Mouse (Mus musculus) ovary, postnatal 10 days (tissue): Measurements from ENCODE around the gene Snupn.
"Not testable (repeated sequence)": the region's sequence is repeated elsewhere in the genome, so short reads cannot be mapped to it uniquely, and the experiment has no call there.

ENCODE experiments used
- DNase-seq: peaks from one replicate; pipeline ENCODE4 v3.0.0; 2022; ENCODE audit warnings: low spot score

Snupn gene

DNA sequence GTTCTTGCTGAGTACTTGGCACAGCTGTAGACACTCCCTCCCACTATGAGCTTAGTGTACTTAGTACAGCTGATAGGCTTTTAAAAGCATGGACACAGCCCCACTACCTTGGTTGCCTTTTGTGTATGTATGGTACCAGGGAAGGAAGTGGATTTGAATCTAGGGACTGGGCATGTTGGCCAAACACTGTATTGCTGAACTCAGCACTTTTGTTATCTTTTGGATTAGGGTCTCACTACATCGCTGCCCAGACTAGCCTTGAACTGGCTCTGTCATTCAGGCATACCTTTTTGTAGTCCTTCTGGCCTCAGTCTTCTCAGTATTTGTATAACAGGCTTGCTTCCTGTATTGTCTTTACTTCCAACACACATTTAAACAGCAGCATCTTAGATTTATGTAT, 20.1 kb upstream of the Snupn start:
- DNase-seq = no peak

DNA sequence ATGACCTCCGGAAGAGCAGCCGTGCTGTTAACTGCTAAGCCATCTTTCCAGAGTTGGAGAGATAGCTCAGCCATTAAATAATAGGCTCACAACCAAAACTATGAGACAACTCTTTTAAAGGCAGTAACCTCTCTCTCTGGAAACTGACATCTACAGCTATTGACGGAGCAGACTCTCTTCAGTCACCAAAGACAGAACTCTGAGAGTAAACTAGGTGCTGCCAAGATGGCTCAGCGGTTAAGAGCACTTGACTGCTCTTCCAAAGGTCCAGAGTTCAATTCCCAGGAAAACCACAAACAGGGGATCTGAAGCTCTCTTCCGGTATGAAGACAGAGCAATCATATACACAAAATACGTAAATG, 13.8 kb upstream of the Snupn start:
- DNase-seq = no peak

DNA sequence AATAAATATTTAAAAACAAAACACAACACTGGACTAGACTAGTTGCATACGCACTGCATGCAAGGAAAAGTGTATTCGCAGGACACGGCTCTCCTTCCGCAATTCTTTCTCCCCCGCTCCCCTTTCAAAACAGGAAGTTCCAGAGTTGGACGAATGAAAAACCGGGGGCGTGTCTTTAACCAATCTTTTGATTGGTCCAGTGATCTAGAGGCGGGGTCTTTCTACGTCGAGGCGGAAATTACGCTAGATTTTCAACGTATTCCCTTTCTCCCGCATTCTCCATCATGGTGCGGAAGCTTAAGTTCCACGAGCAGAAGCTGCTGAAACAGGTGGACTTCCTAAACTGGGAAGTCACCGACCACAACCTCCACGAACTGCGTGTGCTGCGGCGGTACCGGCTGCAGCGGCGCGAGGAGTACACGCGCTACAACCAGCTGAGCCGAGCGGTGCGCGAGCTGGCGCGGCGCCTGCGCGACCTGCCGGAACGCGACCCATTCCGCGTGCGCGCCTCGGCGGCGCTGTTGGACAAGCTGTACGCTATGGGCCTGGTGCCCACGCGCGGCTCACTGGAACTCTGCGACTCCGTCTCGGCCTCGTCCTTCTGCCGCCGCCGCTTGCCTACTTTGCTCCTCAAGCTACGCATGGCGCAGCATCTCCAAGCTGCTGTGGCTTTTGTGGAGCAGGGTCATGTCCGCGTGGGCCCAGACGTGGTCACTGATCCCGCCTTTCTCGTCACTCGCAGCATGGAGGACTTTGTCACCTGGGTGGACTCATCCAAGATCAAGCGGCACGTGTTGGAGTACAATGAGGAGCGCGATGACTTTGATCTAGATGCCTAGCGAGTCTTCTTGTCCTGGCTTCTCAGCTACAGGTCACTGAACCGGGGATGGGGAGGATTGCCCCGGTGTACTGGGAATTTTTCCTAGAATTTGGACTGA, 13.2 kb upstream of the Snupn start, which contains the start of gene Imp3:
TSS of gene Imp3 (plus strand) at position 253 of the 938 bp plus-strand sequence.
- peak; percentile 63 for DNase-seq

DNA sequence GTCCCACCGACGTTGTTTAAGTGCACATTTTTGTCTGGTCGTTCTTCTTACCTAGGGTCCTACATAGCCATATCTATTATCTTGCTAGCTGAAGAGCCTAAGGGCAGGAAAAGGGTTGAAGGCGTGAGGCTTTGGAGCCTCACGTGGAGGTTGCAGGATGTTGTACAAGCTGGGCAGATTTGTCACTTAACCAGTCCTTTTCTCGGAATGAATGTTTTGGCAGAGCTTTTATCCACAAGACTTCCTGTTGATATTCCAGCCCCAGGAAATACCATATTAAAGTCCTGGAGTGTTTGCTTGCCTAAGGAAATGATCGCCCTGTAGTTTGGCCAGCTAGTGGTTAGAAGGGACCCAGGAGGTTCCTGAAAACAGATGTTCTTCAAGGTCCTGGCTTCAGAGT, 12.3 kb upstream of the Snupn start:
- DNase-seq = no peak

DNA sequence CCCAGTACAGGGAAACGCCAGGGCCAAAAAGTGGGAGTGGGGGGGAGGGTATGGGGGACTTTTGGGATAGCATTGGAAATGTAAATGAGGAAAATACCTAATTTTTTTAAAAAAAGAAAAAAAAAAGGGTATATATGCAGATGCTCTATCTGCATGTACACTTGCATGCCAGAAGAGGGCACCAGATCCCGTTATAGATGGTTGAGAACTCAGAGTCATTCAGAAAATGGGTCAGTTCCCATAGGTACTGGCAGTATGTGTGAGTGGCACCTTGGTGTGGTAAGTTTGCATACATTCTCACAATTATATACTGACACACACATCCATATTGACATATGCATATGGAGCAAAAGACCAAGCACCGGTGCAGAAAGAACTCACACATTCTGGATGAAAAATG, 3.2 kb upstream of the Snupn start:
- DNase-seq = not testable (repeated sequence)

DNA sequence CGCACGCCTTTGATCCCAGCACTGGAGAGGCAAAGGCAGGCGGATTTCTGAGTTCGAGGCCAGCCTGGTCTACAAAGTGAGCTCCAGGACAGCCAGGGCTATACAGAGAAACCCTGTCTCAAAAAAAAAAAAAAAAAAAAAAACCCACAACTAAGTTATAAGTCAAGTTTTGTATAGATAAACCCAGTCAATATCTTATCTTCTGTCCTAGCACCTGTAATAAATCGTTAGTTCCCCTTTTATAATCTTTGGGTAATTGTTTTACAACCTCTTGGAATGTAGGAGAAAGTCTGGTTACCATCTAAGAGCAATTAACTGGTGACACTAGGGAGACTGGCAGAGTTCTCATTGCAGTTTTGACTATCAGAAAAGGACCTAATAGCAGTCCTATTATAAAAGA, 2.0 kb upstream of the Snupn start:
- DNase-seq = not testable (repeated sequence)

DNA sequence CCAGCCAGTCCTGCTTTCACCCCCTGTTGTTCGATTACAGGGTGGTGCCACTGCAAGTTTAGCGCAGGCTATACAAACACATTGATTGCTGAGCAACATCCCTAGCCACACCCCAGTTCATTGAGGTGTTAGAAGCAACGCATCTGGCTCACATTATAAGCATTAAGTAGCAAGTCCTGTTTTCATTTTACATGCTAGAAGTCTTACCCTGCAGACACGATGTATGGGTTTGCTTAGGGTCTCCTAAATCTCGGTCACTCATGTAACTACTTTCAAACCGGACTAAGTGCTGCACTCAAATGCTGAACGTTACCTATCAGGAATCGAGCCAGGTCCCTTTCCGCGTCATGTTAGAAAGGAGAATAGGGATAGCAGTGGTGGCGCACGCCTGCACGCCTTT, 911 bp upstream of the Snupn start:
- no peak for DNase-seq

DNA sequence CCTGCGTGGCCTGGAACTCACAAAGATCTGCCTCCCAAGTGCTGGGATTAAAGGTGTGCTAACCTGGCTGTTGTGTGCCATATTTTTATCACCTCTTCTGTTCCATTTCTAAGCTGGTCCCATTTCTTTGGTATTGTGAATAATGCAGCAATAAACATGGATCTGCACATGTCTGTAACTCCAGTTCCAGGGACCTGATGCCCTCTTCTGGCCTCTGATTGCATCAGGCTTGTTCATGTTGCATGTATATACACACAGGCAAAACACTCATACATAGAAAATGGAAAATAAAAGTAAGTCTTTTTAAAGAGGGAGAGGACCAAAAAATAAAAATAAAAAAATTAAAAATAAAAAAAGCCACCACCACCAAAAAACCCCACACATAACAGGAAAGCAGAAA, 2.9 kb downstream of the Snupn start:
- no peak for DNase-seq

DNA sequence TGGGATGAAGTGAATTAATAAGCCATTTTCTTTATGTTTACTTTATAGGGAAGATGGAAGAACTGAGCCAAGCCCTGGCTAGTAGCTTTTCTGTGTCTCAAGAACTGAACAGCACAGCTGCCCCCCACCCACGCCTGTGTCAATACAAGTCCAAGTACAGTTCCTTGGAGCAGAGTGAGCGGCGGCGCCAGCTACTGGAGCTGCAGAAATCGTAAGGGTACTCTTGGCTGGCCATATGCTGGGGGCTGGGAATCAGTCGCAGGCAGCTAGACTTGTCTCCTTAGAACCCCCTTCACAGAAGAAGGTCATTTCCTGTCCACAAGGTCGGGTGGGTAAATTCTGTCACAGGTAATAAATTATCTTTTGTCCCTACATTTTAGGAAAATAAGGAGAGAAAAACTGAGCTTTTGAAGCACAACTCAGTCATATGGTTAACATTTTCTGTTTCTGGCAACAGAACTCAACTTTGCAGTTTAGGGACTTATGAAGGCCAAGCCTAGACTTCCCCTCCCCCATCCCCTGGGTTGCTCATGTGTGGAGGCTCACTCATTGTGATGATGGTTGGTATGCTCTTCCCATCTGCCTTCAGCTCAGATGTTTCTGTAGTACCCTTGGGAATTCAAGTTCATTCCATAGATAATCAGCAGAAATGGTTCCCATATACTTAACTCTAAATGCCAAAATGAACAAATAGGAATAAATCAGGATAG, 6.4 kb downstream of the Snupn start:
- no peak for DNase-seq

DNA sequence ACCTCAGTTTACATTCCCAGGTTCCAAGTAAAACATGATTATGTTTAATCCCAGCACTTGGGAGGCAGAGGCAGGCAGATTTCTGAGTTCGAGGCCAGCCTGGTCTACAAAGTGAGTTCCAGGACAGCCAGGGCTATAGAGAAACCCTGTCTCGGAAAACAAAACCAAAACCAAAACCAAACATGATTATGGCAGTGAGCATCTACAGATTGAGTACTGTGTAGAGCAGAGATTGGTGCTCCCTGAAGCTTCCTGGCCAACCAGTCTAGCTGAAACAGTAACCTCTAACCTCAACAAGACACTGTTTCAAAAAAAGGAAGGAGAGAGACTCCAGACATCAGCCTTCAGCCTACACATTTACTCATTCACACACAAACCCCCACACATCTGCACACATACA, 8.0 kb downstream of the Snupn start:
- DNase-seq = no peak

DNA sequence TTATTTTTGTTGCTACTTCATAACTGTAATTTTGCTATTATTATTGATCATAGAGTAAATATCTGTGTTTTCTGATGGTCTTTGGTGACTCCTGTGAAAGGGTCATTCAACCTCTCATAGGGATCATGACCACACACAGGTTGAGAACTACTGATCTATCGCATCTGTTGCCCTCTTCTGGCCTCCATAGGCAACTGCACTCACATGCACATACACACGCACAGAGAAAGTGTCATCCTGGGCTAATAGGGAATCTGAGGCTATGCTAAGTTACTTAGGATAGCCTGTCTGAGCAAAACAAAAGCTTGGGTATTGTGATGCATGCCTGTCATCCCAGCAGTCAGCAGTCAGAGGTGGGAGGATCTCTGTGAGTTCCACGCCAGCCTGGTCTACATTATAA, 10.9 kb downstream of the Snupn start:
- DNase-seq = no peak

DNA sequence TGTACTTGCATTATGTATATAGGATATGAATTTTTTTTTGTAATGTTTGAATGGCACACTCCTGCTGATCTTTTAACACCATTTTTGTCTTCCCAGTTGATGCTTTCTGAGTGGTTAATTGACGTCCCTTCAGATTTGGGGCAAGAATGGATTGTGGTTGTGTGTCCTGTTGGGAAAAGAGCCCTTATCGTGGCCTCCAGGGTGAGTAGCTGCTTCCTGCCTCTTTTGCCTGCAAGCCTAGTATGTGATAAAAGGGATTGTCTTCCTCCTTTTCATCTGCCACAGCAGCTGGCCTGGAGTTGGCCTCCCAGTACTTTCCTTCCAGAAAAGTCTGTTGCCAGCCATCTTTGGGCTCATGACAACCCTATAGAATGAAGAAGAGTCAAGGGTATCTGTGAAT, 19.5 kb downstream of the Snupn start:
- no peak for DNase-seq

DNA sequence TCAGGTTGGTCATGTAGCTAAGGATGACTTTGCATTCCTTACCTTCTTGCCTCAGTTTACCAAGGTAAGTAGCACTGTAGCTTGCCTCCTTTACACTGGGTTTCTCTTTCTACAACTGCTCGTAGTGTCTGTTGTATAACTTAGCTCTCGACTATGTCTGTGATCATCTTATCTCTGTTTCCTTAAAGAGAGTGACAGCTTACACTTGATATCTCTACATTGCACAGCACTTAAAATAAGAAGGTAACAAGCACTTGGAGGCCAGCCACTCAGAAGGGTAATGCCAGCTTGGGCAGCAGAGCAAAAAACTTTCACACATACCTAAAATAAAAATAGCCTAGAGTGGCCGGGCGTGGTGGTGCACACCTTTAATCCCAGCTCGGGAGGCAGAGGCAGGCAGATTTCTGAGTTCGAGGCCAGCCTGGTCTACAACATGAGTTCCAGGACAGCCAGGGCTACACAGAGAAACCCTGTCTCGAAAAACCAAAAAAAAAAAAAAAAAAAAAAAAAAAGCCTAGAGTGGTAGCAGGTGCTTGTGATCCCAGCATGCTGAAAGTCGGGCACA, 23.4 kb downstream of the Snupn start:
- DNase-seq = no peak

DNA sequence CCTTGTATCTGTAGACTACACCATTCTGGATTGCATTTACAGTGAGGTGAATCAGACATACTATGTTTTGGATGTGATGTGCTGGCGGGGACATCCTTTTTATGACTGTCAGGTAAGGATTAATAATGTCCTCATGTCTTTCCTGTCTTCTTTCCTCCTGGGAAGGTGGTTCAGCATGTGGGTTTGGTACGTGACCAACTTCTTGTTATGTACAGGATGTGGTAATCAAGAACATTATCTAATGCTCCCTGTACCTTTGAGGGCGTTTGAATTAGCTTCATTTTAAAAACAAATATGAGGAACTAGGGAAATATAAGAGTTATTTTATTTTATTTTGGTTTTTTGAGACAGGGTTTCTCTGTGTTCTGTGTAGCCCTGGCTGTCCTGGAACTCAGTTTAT, 24.5 kb downstream of the Snupn start:
- no peak for DNase-seq

DNA sequence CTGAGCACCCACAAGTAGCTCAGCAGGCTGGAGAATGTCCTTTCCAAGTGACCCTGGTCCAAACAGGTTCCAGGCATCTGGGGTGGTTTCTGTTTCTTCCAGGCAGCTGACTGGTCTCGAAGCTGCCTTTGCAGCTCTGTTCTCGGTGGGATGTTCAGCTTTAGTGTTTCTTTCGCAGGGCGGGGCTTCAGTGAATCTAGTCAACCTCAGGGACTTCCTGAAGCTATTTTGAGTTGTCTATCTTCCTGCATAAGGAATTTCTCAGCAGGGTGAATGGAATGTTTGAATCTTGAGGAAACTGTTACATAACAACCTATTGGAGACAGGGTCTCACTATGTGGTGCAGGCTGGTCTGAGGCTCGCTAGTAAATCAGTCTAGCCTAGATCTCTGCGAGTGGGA, 29.5 kb downstream of the Snupn start:
- no peak for DNase-seq

DNA sequence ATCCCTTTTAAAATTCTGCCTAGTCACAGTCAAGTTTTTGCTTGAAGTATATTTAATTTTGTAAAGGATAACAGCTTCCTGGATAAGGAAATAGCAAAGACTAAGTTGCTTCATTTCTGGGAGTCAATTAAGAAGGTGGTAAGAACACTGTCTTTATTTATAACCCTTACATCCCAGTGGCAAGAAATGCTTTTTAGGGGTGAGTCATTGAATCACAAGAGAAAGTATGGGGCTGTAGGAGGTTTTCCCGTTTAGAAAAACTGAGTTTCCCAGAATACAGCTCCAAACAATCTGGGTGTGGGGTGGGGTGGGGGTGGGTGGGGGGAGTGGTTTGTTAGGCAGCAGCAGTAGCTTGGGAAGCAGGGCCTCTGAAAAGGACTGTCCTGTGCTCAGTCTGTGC, 30.8 kb downstream of the Snupn start:
- DNase-seq = no peak

DNA sequence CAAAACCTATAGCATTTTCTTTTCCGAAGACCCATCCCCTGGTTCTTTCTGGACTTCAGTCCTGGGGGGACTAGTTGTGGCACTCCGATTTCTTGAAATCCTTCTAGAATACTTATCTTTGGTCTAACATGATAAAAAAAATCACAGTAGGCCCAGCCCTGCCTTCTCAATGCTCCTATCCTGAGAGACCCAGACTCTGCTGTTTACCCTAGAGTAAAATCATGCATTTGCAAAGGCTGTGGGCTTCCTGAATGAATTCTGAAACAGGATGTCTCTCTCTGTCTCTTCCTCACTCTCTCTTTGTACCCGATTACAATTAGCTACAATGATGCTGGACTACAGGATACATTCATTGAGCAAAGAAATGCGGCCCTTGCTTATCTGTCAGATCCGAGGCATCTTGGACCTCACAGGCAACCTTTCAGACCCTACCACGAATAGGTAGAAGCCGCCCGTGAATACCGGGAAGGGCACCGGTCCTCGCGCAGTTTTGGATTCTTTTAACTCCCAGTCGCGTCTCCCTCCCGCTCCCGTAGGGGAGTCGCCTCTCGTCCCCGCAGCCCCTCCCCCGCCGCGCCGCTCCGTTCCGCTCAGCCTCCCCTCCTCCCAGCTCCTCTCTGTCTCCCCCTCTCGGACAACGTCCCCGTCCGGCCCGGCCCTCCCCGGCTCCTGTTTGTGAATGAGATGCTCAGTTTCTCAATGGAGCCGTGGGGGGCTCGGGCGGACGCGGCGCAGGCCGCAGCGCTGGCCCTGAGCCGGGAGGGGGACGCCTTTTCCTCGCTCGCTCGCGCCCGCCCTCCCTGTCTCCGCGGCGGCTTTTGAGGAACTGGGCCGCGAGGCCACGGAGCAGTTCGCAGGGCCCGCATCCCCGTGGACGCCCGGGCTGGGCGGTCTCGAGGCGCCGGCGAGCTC, 43.9 kb downstream of the Snupn start, which contains the start of gene Ptpn9:
TSS of gene Ptpn9 (plus strand) at position 638 of the 912 bp plus-strand sequence.
- peak; percentile 82 for DNase-seq

DNA sequence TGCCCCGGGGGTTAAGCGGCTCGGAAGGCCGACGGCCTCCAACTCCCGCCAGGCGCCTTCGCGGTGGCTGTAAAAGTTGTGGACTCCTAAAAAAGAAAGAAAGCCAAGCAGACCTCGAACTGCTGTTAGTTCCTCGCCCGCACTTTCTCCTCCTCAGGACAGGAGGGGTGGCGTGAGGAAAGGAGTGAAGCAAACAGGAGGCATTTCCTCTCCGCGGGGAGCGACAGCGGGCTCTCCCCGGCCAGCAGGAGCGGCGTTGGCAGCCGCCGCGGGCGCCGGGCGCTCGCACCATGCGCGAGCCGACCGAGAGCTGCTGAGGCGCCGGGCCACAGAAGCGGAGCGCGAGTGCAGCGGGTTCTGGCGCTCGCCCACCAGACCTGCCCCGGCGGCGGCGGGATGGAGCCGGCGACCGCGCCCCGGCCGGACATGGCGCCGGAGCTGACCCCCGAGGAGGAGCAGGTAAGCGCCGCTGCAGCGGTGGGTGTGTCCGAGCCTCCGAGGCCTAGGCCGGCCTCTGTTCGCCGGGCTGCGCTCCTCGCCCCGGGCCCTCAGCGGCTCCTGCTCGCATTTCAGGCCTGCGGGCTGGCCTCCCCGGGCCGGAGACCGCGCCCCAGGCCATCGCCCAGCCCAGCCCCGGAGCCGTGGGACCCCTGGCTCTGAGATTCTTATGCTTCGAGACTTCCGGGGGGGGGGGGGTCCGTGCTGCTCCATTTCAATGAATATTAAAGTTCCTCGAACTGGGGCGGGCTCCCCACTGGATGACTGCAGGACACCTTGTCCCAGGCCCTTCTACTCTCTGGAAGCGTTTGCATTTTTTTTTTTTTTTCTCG, 44.7 kb downstream of the Snupn start:
- DNase-seq = peak; percentile 49

DNA sequence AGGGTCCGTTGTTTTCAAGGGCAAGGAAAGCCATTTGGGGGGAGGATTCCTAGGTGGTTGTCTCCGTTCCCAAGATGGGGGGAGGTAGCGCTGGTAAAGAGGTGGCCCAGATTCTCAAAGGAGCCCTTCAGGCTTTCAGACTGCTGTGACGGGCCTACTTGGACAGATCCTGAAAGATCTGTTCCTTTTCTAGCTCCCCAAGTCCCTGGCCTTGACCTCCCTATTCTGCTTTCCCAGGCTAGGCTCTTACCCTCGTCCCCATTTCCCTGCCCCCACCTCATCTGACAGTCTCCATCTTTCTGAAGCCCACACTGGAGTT, 45.3 kb downstream of the Snupn start:
- DNase-seq = peak; percentile 4

DNA sequence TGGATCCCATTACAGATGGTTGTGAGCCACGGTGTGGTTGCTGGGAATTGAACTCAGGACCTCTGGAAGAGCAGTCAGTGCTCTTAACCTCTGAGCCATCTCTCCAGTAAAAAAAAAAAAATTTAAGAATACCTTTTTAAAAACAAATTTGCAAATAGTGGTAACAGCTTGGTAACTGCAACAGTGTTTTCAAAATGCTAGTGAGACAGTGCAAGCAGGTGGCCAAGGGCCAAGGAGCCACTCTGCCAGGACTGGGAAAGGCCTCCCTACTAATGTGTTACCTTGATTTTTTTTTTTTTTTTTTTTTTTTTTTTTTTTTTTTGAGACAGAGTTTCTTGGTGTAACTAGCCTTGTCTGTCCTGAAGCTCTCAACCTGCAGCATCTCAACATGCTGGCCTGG, 46.5 kb downstream of the Snupn start:
- DNase-seq = not testable (repeated sequence)

DNA sequence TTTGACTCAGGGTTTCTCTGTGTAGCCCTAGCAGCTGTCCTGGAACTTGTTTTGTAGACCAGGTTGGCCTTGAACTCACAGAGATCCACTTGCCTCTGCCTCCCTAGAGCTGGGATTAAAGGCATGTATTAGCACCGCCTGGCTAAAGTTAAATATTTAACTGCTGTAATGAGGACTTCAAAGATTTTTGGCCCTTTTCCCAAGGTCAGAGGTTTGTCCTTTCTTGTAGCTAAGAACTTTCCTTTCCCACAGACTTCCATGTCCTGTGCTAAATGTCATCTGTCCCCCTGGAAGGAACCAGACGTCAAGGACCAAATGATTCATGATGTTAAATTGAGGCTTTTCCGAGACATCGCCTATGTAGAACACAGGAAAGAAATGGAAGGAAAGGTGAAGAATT, 52.3 kb downstream of the Snupn start:
- no peak for DNase-seq
